Mouse (Mus musculus) thymus, adult 2 months (tissue): ENCODE data around the gene Lrrc47.

ENCODE experiments used
- CTCF ChIP-seq: fragments of 200-500 bp; IDR thresholded peaks from 2 replicates; pipeline ENCODE4 v1.5.1; 2012; ENCODE audit warnings: mild to moderate bottlenecking, control low read depth, low read length, moderate library complexity, borderline replicate concordance; ENCODE audit not compliant: control insufficient read depth, poor library complexity, insufficient read depth; ENCODE audit errors: extremely low read depth
- POLR2A ChIP-seq: fragments of 200-500 bp; IDR thresholded peaks from 2 replicates; pipeline ENCODE4 v1.6.1; 2012; ENCODE audit warnings: mild to moderate bottlenecking, low read length, control low read depth, moderate library complexity; ENCODE audit not compliant: control insufficient read depth, poor library complexity, insufficient read depth; ENCODE audit errors: extremely low read depth

DNA sequence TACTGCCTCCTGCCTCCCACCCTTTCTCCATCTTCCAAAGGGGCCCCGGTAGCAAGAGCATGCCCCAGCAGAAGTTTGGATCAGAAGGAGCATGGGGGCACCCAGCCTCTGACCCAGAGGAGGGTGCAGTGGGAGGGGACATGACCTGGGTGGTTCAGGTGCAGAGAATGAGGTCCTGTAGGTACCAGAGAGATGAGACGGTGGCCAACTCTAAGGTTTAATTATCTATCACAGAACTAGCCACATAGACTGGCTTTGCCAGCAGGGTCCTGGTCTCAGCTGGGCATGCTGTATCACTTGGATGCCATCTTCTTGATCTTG, 14.9 kb downstream of the Lrrc47 start:
- TF ChIP-seq POLR2A (no peak), CTCF (no peak)
